Mouse (Mus musculus): ENCODE results near the gene Dnajc10. TPM values are rescaled to one million over a fixed set of nuclear protein-coding genes. Genes with fewer than 3 reads are reported as not detected.

Gene Dnajc10
- total and polyA plus RNA-seq, 2 experiments from 2014 or later: 65.8 TPM

DNA sequence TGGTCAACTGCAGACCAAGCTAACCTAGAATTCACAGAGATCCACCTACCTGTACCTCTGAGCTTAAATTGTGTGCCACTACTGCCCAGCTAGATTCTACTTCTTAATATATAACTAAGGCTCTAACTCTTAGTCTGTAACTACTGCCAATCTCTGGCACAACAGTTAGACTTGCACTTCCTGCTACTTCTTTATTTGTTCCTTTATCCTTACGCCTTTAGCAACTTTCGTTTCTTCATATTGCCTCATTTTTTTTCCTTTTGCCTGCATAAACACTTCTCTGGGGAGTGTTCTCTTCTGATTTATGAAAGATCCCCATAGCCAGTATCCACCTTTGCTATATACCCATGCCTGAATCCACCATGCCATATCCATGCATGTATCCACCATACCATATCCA, 11.3 kb upstream of the Dnajc10 start:
- 93% methylated on average over 2 of the region's 2 CpGs for WGBS
- no peaks in the 10 kb centered on the region for H3K9me3 ChIP-seq (ENCODE audit: low read length)
- DNase-seq (ENCODE audit: low spot score) (no peak), ATAC-seq (ENCODE audit: low FRiP score) (no peak)
- H3K27me3 ChIP-seq (ENCODE audit: insufficient read depth, low read length): no peaks in the 10 kb centered on the region
- H3K4me3 ChIP-seq (ENCODE audit: low read depth, low read length): no peak overlapping the region
- H3K4me1 ChIP-seq (ENCODE audit: insufficient read depth, low read length): no peaks in the 10 kb centered on the region
- no peak overlapping the region for H3K9ac ChIP-seq (replicated peaks; ENCODE audit: low read length, poor library complexity, severe bottlenecking)
- no peak overlapping the region for H3K4me2 ChIP-seq (ENCODE audit: low read depth, low read length, poor library complexity, severe bottlenecking)
- no peak for TF ChIP-seq CTCF (IDR thresholded peaks at IDR 0.05)
- no peak overlapping the region for H3K27ac ChIP-seq (ENCODE audit: low read depth, low read length)
- no peaks in the 10 kb centered on the region for H3K36me3 ChIP-seq (ENCODE audit: insufficient read depth, low read length)

DNA sequence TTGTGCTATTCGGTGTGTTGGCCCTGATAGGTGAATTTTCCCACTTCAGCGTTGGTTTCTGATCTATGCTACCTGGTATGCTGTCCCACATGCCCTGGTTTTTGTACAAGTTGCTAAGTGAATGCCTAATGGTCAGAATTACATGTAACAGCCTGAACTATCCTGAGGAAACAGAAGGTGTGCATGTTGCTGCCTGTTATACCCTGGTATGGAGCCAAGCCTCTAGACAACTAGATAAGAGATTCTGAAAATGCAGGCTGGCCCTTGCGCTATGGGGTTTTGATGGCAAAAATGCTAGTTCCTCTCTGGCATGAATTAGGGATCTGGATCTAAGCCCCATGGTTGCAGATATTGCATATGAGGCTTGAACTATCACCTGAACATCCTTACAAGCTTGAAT, 7.6 kb upstream of the Dnajc10 start:
- Histone ChIP-seq H3K9ac (replicated peaks; ENCODE audit: low read length, poor library complexity, severe bottlenecking) (no peak overlapping the region), H3K4me3 (ENCODE audit: low read depth, low read length) (no peak overlapping the region), H3K4me2 (ENCODE audit: low read depth, low read length, poor library complexity, severe bottlenecking) (no peak overlapping the region), H3K27ac (ENCODE audit: low read depth, low read length) (no peak overlapping the region), H3K36me3 (ENCODE audit: insufficient read depth, low read length) (no peaks in the 10 kb centered on the region), H3K4me1 (ENCODE audit: insufficient read depth, low read length) (no peaks in the 10 kb centered on the region), H3K9me3 (ENCODE audit: low read length) (no peaks in the 10 kb centered on the region), H3K27me3 (ENCODE audit: insufficient read depth, low read length) (no peaks in the 10 kb centered on the region)
- WGBS: 88% methylated on average over 3 of the region's 3 CpGs
- ATAC-seq (ENCODE audit: low FRiP score): no peak
- TF ChIP-seq CTCF (IDR thresholded peaks at IDR 0.05): no peak
- no peak for DNase-seq (ENCODE audit: low spot score)

DNA sequence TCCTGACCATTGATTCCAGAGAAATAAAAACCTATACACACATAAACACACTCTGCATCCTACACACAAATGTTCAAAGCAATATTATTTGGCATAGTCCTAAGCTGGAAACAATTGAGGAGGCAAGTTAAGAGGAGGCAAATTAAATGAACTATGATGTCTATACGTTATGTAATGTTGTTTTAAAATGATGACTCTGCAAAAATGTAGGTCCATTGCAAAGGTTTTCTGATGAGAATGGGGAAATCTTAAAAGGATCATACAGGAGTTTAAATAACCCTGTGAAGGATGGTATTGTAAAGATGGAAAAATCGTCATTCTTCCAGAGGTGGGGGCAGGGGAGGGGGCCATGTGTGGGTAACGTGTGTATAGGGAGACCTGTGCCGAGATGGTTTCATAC, 5.5 kb upstream of the Dnajc10 start:
- H3K27ac ChIP-seq (ENCODE audit: low read depth, low read length): no peak overlapping the region

DNA sequence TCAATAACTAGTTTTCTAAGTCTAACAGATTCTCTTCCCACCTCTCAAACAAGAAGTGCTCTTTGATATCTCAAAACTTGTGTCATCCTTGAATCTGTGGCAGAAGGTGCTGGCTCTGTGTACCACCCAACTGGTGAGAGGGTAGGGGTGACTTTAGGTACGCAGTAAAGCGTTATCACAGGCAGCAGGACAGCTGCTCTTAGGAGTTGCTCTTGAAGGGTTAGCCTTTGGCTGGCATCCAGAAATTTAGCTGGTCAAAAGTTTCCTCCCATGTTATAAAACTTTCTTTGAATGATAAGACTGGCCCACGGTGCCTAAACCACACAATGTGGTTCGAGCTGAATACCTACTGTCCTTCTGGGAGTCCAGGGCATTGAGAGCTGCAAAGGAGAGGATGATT, 4.5 kb upstream of the Dnajc10 start:
- ATAC-seq (ENCODE audit: low FRiP score) (no peak), DNase-seq (ENCODE audit: low spot score) (no peak)
- Histone ChIP-seq H3K4me2 (ENCODE audit: low read depth, low read length, poor library complexity, severe bottlenecking) (no peak overlapping the region), H3K4me1 (ENCODE audit: insufficient read depth, low read length) (peaks cover 3% of the 10 kb centered on the region; the same call in 1 of the 2 replicates), H3K27me3 (ENCODE audit: insufficient read depth, low read length) (no peaks in the 10 kb centered on the region), H3K27ac (ENCODE audit: low read depth, low read length) (no peak overlapping the region), H3K9me3 (ENCODE audit: low read length) (no peaks in the 10 kb centered on the region), H3K4me3 (ENCODE audit: low read depth, low read length) (no peak overlapping the region), H3K36me3 (ENCODE audit: insufficient read depth, low read length) (no peaks in the 10 kb centered on the region), H3K9ac (replicated peaks; ENCODE audit: low read length, poor library complexity, severe bottlenecking) (no peak overlapping the region)
- WGBS: 74% methylated on average over 4 of the region's 4 CpGs
- TF ChIP-seq CTCF (IDR thresholded peaks at IDR 0.05): no peak

More for the DNA sequence above, 5.5 kb upstream of the Dnajc10 start:
- no peaks in the 10 kb centered on the region for H3K9me3 ChIP-seq (ENCODE audit: low read length)
- no peak for TF ChIP-seq CTCF (IDR thresholded peaks at IDR 0.05)
- no peak overlapping the region for H3K9ac ChIP-seq (replicated peaks; ENCODE audit: low read length, poor library complexity, severe bottlenecking)
- no peaks in the 10 kb centered on the region for H3K27me3 ChIP-seq (ENCODE audit: insufficient read depth, low read length)
- DNase-seq (ENCODE audit: low spot score): no peak
- no peaks in the 10 kb centered on the region for H3K36me3 ChIP-seq (ENCODE audit: insufficient read depth, low read length)
- no peak overlapping the region for H3K4me2 ChIP-seq (ENCODE audit: low read depth, low read length, poor library complexity, severe bottlenecking)
- no peak for ATAC-seq (ENCODE audit: low FRiP score)
- H3K4me3 ChIP-seq (ENCODE audit: low read depth, low read length): no peak overlapping the region
- peaks cover under 1% of the 10 kb centered on the region; the same call in 1 of the 2 replicates for H3K4me1 ChIP-seq (ENCODE audit: insufficient read depth, low read length)
- WGBS: 77% methylated on average over 4 of the region's 4 CpGs

DNA sequence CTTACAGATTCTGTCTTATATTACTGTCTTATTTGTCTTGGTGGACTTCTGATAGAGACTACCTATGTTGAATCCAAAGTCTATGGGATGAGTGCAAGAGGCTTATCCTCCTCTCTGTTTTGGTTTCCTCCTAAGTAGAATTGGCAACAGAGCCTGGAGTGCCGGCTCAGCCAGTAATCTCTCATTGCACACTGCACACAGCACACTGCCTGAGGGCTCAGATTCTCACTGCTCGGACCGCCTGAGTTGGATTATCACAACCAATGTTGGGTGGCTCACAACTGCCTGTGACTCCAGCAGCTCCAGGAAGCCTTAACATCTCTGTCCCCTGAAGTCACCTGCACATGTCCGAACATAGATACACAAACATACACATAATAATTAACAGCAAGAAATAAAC, 3.9 kb upstream of the Dnajc10 start:
- no peak for TF ChIP-seq CTCF (IDR thresholded peaks at IDR 0.05)
- no peaks in the 10 kb centered on the region for H3K36me3 ChIP-seq (ENCODE audit: insufficient read depth, low read length)
- WGBS: 65% methylated on average over 4 of the region's 4 CpGs

DNA sequence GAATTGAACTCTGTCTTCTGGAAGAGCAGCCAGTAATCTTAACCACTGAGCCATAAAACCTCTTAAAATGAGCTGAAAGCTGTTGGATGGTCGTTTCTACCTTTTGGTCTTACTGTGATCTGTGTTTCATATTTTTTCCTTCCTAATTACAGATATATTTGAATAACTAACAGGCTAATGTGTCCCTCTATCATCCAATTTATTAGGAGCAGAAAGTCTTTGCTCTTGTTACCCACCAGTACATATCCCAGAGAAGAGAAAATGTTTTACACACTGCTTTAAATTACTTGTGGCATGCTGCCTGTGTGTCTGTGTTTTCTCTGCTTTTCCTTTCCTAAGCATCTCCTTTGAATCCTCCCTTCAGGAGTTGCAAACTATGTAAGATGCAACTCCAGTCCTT, 1.1 kb upstream of the Dnajc10 start:
- H3K4me3 ChIP-seq (ENCODE audit: low read depth, low read length): no peak overlapping the region
- H3K9me3 ChIP-seq (ENCODE audit: low read length): no peaks in the 10 kb centered on the region
- H3K27ac ChIP-seq (ENCODE audit: low read depth, low read length): no peak overlapping the region; the same call in 1 of the 2 replicates
- no peak overlapping the region for H3K9ac ChIP-seq (replicated peaks; ENCODE audit: low read length, poor library complexity, severe bottlenecking)
- ATAC-seq (ENCODE audit: low FRiP score) (no peak), DNase-seq (ENCODE audit: low spot score) (no peak)
- TF ChIP-seq CTCF (IDR thresholded peaks at IDR 0.05): no peak
- peaks cover 3% of the 10 kb centered on the region; the same call in 1 of the 2 replicates for H3K4me1 ChIP-seq (ENCODE audit: insufficient read depth, low read length)
- no peaks in the 10 kb centered on the region for H3K27me3 ChIP-seq (ENCODE audit: insufficient read depth, low read length)
- H3K36me3 ChIP-seq (ENCODE audit: insufficient read depth, low read length): no peaks in the 10 kb centered on the region
- whole genome bisulfite sequencing: 65% methylated on average over 1 of the region's 1 CpGs
- H3K4me2 ChIP-seq (ENCODE audit: low read depth, low read length, poor library complexity, severe bottlenecking): no peak overlapping the region

More for the DNA sequence above, 3.9 kb upstream of the Dnajc10 start:
- Histone ChIP-seq H3K9ac (replicated peaks; ENCODE audit: low read length, poor library complexity, severe bottlenecking) (no peak overlapping the region), H3K4me3 (ENCODE audit: low read depth, low read length) (no peak overlapping the region), H3K27ac (ENCODE audit: low read depth, low read length) (no peak overlapping the region), H3K4me1 (ENCODE audit: insufficient read depth, low read length) (peaks cover 3% of the 10 kb centered on the region; the same call in 1 of the 2 replicates), H3K9me3 (ENCODE audit: low read length) (no peaks in the 10 kb centered on the region), H3K4me2 (ENCODE audit: low read depth, low read length, poor library complexity, severe bottlenecking) (no peak overlapping the region), H3K27me3 (ENCODE audit: insufficient read depth, low read length) (no peaks in the 10 kb centered on the region)
- ATAC-seq (ENCODE audit: low FRiP score) (no peak), DNase-seq (ENCODE audit: low spot score) (no peak)

All from midbrain, postnatal 0 days (tissue).